Mouse (Mus musculus): Measurements from ENCODE around the gene Npb.

GRCm38 (mm10) chr11:120627468-120628300 is 19.4 kb downstream of the Npb start:
- TF ChIP-seq CTCF (IDR thresholded peaks at IDR 0.05) (no peak), EP300 (IDR thresholded peaks at IDR 0.05) (no peak)

Measured in lung, postnatal 0 days (tissue).